Mouse (Mus musculus): Measurements from ENCODE around the gene Tnfrsf13c. TPM values are rescaled to one million over a fixed set of nuclear protein-coding genes. Genes with fewer than 3 reads are reported as not detected.

The Tnfrsf13c gene
- polyA plus RNA-seq, 1 experiment from 2014 or later: not detected

- TF ChIP-seq CTCF (IDR thresholded peaks at IDR 0.05; ENCODE audit: low read depth): no peak
- Histone ChIP-seq H3K4me1 (ENCODE audit: insufficient read depth) (no peaks in the 10 kb centered on the region), H3K9ac (no peak overlapping the region), H3K4me2 (no peak overlapping the region), H3K27me3 (ENCODE audit: insufficient read depth, low read length) (no peaks in the 10 kb centered on the region), H3K36me3 (ENCODE audit: insufficient read depth) (peaks cover 98% of the 10 kb centered on the region), H3K9me3 (ENCODE audit: low read depth, low read length) (peaks cover 4% of the 10 kb centered on the region; the same call in 1 of the 2 replicates), H3K4me3 (ENCODE audit: low read depth, low read length) (no peak overlapping the region), H3K27ac (ENCODE audit: low read depth) (no peak overlapping the region)
- 55% methylated on average over 7 of the region's 7 CpGs for WGBS
- ATAC-seq (ENCODE audit: insufficient read depth) (no peak), DNase-seq (no peak)
These were observed 40.0 kb downstream of the Tnfrsf13c start for GRCm38 (mm10) chr15:82184183-82184582.

GRCm38 (mm10) chr15:82183596-82183995 lies 40.6 kb downstream of the Tnfrsf13c start:
- H3K4me2 ChIP-seq: no peak overlapping the region
- TF ChIP-seq CTCF (IDR thresholded peaks at IDR 0.05; ENCODE audit: low read depth): no peak
- no peak overlapping the region for H3K27ac ChIP-seq (ENCODE audit: low read depth)
- no peak overlapping the region for H3K9ac ChIP-seq
- peaks cover 99% of the 10 kb centered on the region for H3K36me3 ChIP-seq (ENCODE audit: insufficient read depth)
- no peak for DNase-seq
- WGBS: 50% methylated on average over 10 of the region's 10 CpGs
- H3K4me3 ChIP-seq (ENCODE audit: low read depth, low read length): no peak overlapping the region
- no peak for ATAC-seq (ENCODE audit: insufficient read depth)
- peaks cover 4% of the 10 kb centered on the region; the same call in 1 of the 2 replicates for H3K9me3 ChIP-seq (ENCODE audit: low read depth, low read length)
- no peaks in the 10 kb centered on the region for H3K27me3 ChIP-seq (ENCODE audit: insufficient read depth, low read length)
- H3K4me1 ChIP-seq (ENCODE audit: insufficient read depth): no peaks in the 10 kb centered on the region

- H3K4me2 ChIP-seq: no peak overlapping the region
- ATAC-seq (ENCODE audit: insufficient read depth) (no peak), DNase-seq (no peak)
- no peak overlapping the region for H3K27ac ChIP-seq (ENCODE audit: low read depth)
- no peaks in the 10 kb centered on the region for H3K27me3 ChIP-seq (ENCODE audit: insufficient read depth, low read length)
- peak; percentile 37; the same call in 1 of the 2 replicates for TF ChIP-seq CTCF (IDR thresholded peaks at IDR 0.05; ENCODE audit: low read depth)
- 98% methylated on average over 4 of the region's 4 CpGs for WGBS
- no peak overlapping the region for H3K4me3 ChIP-seq (ENCODE audit: low read depth, low read length)
- no peak overlapping the region for H3K9ac ChIP-seq
- no peaks in the 10 kb centered on the region for H3K4me1 ChIP-seq (ENCODE audit: insufficient read depth)
- H3K36me3 ChIP-seq (ENCODE audit: insufficient read depth): peaks cover 100% of the 10 kb centered on the region
- H3K9me3 ChIP-seq (ENCODE audit: low read depth, low read length): peaks cover 4% of the 10 kb centered on the region; the same call in 1 of the 2 replicates
These were observed 41.9 kb downstream of the Tnfrsf13c start for GRCm38 (mm10) chr15:82182311-82182710.

- WGBS: 65% methylated on average over 5 of the region's 5 CpGs
- TF ChIP-seq CTCF (IDR thresholded peaks at IDR 0.05; ENCODE audit: low read depth): no peak
- Histone ChIP-seq H3K9me3 (ENCODE audit: low read depth, low read length) (peaks cover 4% of the 10 kb centered on the region; the same call in 1 of the 2 replicates), H3K36me3 (ENCODE audit: insufficient read depth) (peaks cover 99% of the 10 kb centered on the region), H3K9ac (no peak overlapping the region), H3K4me3 (ENCODE audit: low read depth, low read length) (no peak overlapping the region), H3K4me2 (no peak overlapping the region), H3K4me1 (ENCODE audit: insufficient read depth) (no peaks in the 10 kb centered on the region), H3K27me3 (ENCODE audit: insufficient read depth, low read length) (no peaks in the 10 kb centered on the region), H3K27ac (ENCODE audit: low read depth) (no peak overlapping the region)
- ATAC-seq (ENCODE audit: insufficient read depth) (no peak), DNase-seq (peak; percentile 34)
These were observed 43.0 kb downstream of the Tnfrsf13c start for GRCm38 (mm10) chr15:82181131-82181530.

- Histone ChIP-seq H3K4me2 (no peak overlapping the region), H3K36me3 (ENCODE audit: insufficient read depth) (peaks cover 97% of the 10 kb centered on the region), H3K9ac (no peak overlapping the region), H3K4me3 (ENCODE audit: low read depth, low read length) (no peak overlapping the region), H3K27me3 (ENCODE audit: insufficient read depth, low read length) (no peaks in the 10 kb centered on the region), H3K9me3 (ENCODE audit: low read depth, low read length) (peaks cover 4% of the 10 kb centered on the region; the same call in 1 of the 2 replicates), H3K4me1 (ENCODE audit: insufficient read depth) (no peaks in the 10 kb centered on the region), H3K27ac (ENCODE audit: low read depth) (no peak overlapping the region)
- WGBS: 92% methylated on average over 7 of the region's 7 CpGs
- TF ChIP-seq CTCF (IDR thresholded peaks at IDR 0.05; ENCODE audit: low read depth): no peak
- DNase-seq (no peak), ATAC-seq (ENCODE audit: insufficient read depth) (no peak)
These were observed 46.4 kb downstream of the Tnfrsf13c start for GRCm38 (mm10) chr15:82177743-82178290.

- H3K27ac ChIP-seq (ENCODE audit: low read depth): no peak overlapping the region
- H3K4me3 ChIP-seq (ENCODE audit: low read depth, low read length): no peak overlapping the region
- H3K36me3 ChIP-seq (ENCODE audit: insufficient read depth): peaks cover 97% of the 10 kb centered on the region
- no peaks in the 10 kb centered on the region for H3K27me3 ChIP-seq (ENCODE audit: insufficient read depth, low read length)
- H3K4me2 ChIP-seq: no peak overlapping the region
- no peak for ATAC-seq (ENCODE audit: insufficient read depth)
- no peaks in the 10 kb centered on the region for H3K9me3 ChIP-seq (ENCODE audit: low read depth, low read length)
- H3K9ac ChIP-seq: no peak overlapping the region
- DNase-seq: no peak
- WGBS: 92% methylated on average over 9 of the region's 9 CpGs
- no peaks in the 10 kb centered on the region for H3K4me1 ChIP-seq (ENCODE audit: insufficient read depth)
- TF ChIP-seq CTCF (IDR thresholded peaks at IDR 0.05; ENCODE audit: low read depth): no peak
These were observed 49.1 kb downstream of the Tnfrsf13c start for GRCm38 (mm10) chr15:82175091-82175490.

GRCm38 (mm10) chr15:82172648-82173047 lies 51.5 kb downstream of the Tnfrsf13c start:
- no peaks in the 10 kb centered on the region for H3K4me1 ChIP-seq (ENCODE audit: insufficient read depth)
- H3K36me3 ChIP-seq (ENCODE audit: insufficient read depth): peaks cover 78% of the 10 kb centered on the region
- no peak overlapping the region for H3K4me3 ChIP-seq (ENCODE audit: low read depth, low read length)
- no peak overlapping the region for H3K9ac ChIP-seq
- no peaks in the 10 kb centered on the region for H3K9me3 ChIP-seq (ENCODE audit: low read depth, low read length)
- DNase-seq (no peak), ATAC-seq (ENCODE audit: insufficient read depth) (no peak)
- no peaks in the 10 kb centered on the region for H3K27me3 ChIP-seq (ENCODE audit: insufficient read depth, low read length)
- no peak for TF ChIP-seq CTCF (IDR thresholded peaks at IDR 0.05; ENCODE audit: low read depth)
- H3K27ac ChIP-seq (ENCODE audit: low read depth): no peak overlapping the region
- WGBS: 74% methylated on average over 8 of the region's 8 CpGs
- no peak overlapping the region for H3K4me2 ChIP-seq

MicroRNAs within 50 kb of the gene (microRNA counts, 519-probe panel; counts per million panel counts)
- microRNA mmu-miR-33: 2,437 counts per million, percentile 42 among the panel's probes with 10 or more counts

Small RNAs within 50 kb of the gene (microRNA-seq; reads per million reads assigned to microRNA genes)
- 120 reads per million, percentile 52 among the genes with 10 or more reads in this experiment for gene Mir33 (ENCODE audit: borderline number of aligned reads)

Other genes starting within 250 kb of the Tnfrsf13c start
- gene 1700029P11Rik, start 243.8 kb downstream of the Tnfrsf13c start, polyA plus RNA-seq (2014; fragmentation: Nextera tagmentation; extraction: Ambion mirVana): not detected in 2 replicates
- 92.5 and 93.1 TPM in 2 replicates for gene Xrcc6, start 236.5 kb downstream of the Tnfrsf13c start, polyA plus RNA-seq (2014; fragmentation: Nextera tagmentation; extraction: Ambion mirVana)
- gene Desi1, start 190.5 kb downstream of the Tnfrsf13c start, polyA plus RNA-seq (2014; fragmentation: Nextera tagmentation; extraction: Ambion mirVana): 23.0 and 26.8 TPM in 2 replicates
- gene Snu13, start 176.8 kb downstream of the Tnfrsf13c start, polyA plus RNA-seq (2014; fragmentation: Nextera tagmentation; extraction: Ambion mirVana): 334 and 340 TPM in 2 replicates
- gene 4930407I10Rik, start 165.2 kb downstream of the Tnfrsf13c start, polyA plus RNA-seq (2014; fragmentation: Nextera tagmentation; extraction: Ambion mirVana): not detected in 2 replicates
- gene Mei1, start 154.4 kb downstream of the Tnfrsf13c start, polyA plus RNA-seq (2014; fragmentation: Nextera tagmentation; extraction: Ambion mirVana): not detected in 2 replicates
- 20.5 and 22.1 TPM in 2 replicates for gene Ccdc134, start 96.4 kb downstream of the Tnfrsf13c start, polyA plus RNA-seq (2014; fragmentation: Nextera tagmentation; extraction: Ambion mirVana)
- 107 and 114 TPM in 2 replicates for gene Srebf2, start 77.2 kb downstream of the Tnfrsf13c start, polyA plus RNA-seq (2014; fragmentation: Nextera tagmentation; extraction: Ambion mirVana)
- gene Shisa8, start 11.6 kb downstream of the Tnfrsf13c start, polyA plus RNA-seq (2014; fragmentation: Nextera tagmentation; extraction: Ambion mirVana): 0.20 and 0.45 TPM in 2 replicates
- 86.9 and 88.1 TPM in 2 replicates for gene Cenpm, start 20.4 kb upstream of the Tnfrsf13c start, polyA plus RNA-seq (2014; fragmentation: Nextera tagmentation; extraction: Ambion mirVana)
- gene 1500009C09Rik, start 28.0 kb upstream of the Tnfrsf13c start, polyA plus RNA-seq (2014; fragmentation: Nextera tagmentation; extraction: Ambion mirVana): not detected in 2 replicates
- gene Sept3, start 50.5 kb upstream of the Tnfrsf13c start, polyA plus RNA-seq (2014; fragmentation: Nextera tagmentation; extraction: Ambion mirVana): 8.1 and 8.7 TPM in 2 replicates
- gene Wbp2nl, start 74.6 kb upstream of the Tnfrsf13c start, polyA plus RNA-seq (2014; fragmentation: Nextera tagmentation; extraction: Ambion mirVana): 0.42 and 0.57 TPM in 2 replicates
- 40.3 and 45.9 TPM in 2 replicates for gene Naga, start 114.6 kb upstream of the Tnfrsf13c start, polyA plus RNA-seq (2014; fragmentation: Nextera tagmentation; extraction: Ambion mirVana)
- gene Pheta2, start 114.6 kb upstream of the Tnfrsf13c start, polyA plus RNA-seq (2014; fragmentation: Nextera tagmentation; extraction: Ambion mirVana): 13.8 and 14.4 TPM in 2 replicates
- gene Smdt1, start 114.6 kb upstream of the Tnfrsf13c start, polyA plus RNA-seq (2014; fragmentation: Nextera tagmentation; extraction: Ambion mirVana): 218 and 226 TPM in 2 replicates
- 289 and 322 TPM in 2 replicates for gene Ndufa6, start 130.0 kb upstream of the Tnfrsf13c start, polyA plus RNA-seq (2014; fragmentation: Nextera tagmentation; extraction: Ambion mirVana)
- gene Cyp2d22, start 155.9 kb upstream of the Tnfrsf13c start, polyA plus RNA-seq (2014; fragmentation: Nextera tagmentation; extraction: Ambion mirVana): 4.1 and 5.5 TPM in 2 replicates
- gene Cyp2d11, start 169.7 kb upstream of the Tnfrsf13c start, polyA plus RNA-seq (2014; fragmentation: Nextera tagmentation; extraction: Ambion mirVana): not detected in 2 replicates
- not detected in 2 replicates for gene Cyp2d10, start 182.8 kb upstream of the Tnfrsf13c start, polyA plus RNA-seq (2014; fragmentation: Nextera tagmentation; extraction: Ambion mirVana)
- gene Cyp2d9, start 209.1 kb upstream of the Tnfrsf13c start, polyA plus RNA-seq (2014; fragmentation: Nextera tagmentation; extraction: Ambion mirVana): not detected in 2 replicates

Data from lung, embryonic 14.5 days (tissue).